Mouse (Mus musculus): Measurements from ENCODE around the gene Inf2. TPM values are rescaled to one million over a fixed set of nuclear protein-coding genes. Genes with fewer than 3 reads are reported as not detected.

Gene Inf2
- total and polyA plus RNA-seq, 3 experiments: 26.1 to 122 (median 55.7) TPM

DNA sequence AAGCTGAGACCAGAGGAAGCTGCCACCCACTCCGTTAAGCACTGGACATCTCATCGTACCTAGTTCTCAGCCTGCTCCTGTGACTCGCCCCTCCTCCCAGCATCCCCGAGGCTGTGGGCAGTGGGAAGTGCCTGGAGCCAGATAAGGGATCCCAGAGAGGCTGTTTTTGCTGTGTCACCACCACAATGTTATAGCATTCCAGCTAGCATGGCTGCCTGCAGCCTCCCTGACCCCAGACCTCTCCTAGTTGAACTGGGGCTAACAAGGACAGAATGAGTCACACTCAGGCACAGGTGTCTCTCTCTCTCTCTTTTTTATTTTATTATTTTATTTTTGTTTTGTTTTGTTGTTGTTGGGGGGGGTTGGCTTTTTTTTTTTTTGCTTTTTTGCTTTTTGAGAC, 10.6 kb downstream of the Inf2 start (continued):
- TF ChIP-seq TBP (IDR thresholded peaks at IDR 0.05; ENCODE audit: low read depth, low read length) (peak; percentile 77; the same call in 1 of the 2 replicates), KAT2A (conservative IDR thresholded peaks at IDR 0.05; ENCODE audit: low read depth, low read length) (no peak; the same call in 1 of the 2 replicates), USF2 (IDR thresholded peaks at IDR 0.05; ENCODE audit: borderline replicate concordance in 1 of 2, insufficient read depth in 1 of 2, low read depth in 1 of 2, low read length in 2 of 2) (no peak), MXI1 (IDR thresholded peaks at IDR 0.05; ENCODE audit: low read depth, low read length) (peak; percentile 85), POLR2AphosphoS2 (IDR thresholded peaks at IDR 0.05; ENCODE audit: low read length) (no peak; the same call in none of the 2 replicates), E2F4 (IDR thresholded peaks at IDR 0.05; ENCODE audit: borderline replicate concordance, low read depth, low read length) (0 out of 2 replicates have a peak, but pooled peaks have one; percentile 49), ZC3H11A (IDR thresholded peaks at IDR 0.05; ENCODE audit: low read depth, low read length) (no peak; the same call in 1 of the 2 replicates), ETS1 (IDR thresholded peaks at IDR 0.05; ENCODE audit: low read depth, low read length) (peak; percentile 98), POLR2AphosphoS5 (IDR thresholded peaks at IDR 0.05; ENCODE audit: borderline replicate concordance, low read depth, low read length) (no peak), ZKSCAN1 (IDR thresholded peaks at IDR 0.05; ENCODE audit: low read depth, low read length) (peak; percentile 63; the same call in 1 of the 2 replicates), ELF1 (IDR thresholded peaks at IDR 0.05; ENCODE audit: low read depth, low read length) (peak; percentile 70; the same call in 1 of the 2 replicates), CTCF (IDR thresholded peaks at IDR 0.05 in 2 of 3, conservative IDR thresholded peaks at IDR 0.05 in 1 of 3; ENCODE audit: control insufficient read depth in 1 of 3, insufficient read depth in 1 of 3, low read depth in 2 of 3, low read length in 3 of 3, poor library complexity in 1 of 3, severe bottlenecking in 1 of 3) (no peak), GABPA (IDR thresholded peaks at IDR 0.05; ENCODE audit: low read depth, low read length) (peak; percentile 100), EP300 (IDR thresholded peaks at IDR 0.05; ENCODE audit: low read depth in 1 of 2, low read length in 2 of 2) (peak; percentile 99 to 100), HCFC1 (IDR thresholded peaks at IDR 0.05; ENCODE audit: low read depth, low read length) (peak; percentile 71), ZNF384 (IDR thresholded peaks at IDR 0.05; ENCODE audit: low read depth, low read length) (peak; percentile 85), RCOR1 (IDR thresholded peaks at IDR 0.05; ENCODE audit: low read depth, low read length) (peak; percentile 99), MAX (IDR thresholded peaks at IDR 0.05; ENCODE audit: low read length) (peak; percentile 72), RAD21 (IDR thresholded peaks at IDR 0.05; ENCODE audit: low read depth, low read length) (no peak), USF1 (IDR thresholded peaks at IDR 0.05; ENCODE audit: low read depth, low read length) (peak; percentile 35), ZMIZ1 (IDR thresholded peaks at IDR 0.05; ENCODE audit: low read depth, low read length) (peak; percentile 84; the same call in 1 of the 2 replicates)

DNA sequence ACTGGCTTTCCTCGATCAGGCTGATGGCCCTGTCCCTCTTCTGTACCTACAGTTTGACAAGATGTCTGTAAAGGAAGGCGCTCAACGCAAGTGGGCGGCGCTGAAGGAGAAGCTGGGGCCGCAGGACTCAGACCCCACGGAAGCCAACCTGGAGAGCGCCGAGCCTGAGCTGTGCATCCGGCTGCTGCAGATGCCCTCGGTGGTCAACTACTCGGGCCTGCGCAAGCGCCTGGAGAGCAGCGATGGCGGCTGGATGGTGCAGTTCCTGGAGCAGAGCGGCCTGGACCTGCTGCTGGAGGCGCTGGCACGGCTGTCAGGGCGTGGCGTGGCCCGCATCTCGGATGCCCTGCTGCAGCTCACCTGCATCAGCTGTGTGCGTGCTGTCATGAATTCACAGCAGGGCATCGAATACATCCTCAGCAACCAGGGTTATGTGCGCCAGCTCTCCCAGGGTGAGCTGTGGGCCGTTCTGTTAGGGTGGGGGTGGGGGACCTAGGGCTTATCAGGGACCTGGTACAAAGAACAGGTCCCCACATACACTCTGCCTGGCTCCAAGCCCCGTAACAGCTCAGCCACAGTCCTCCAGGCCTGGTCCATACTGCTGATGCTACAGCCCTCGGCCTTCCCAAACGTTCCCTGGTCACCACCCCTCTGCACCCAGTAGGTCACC, 11.5 kb downstream of the Inf2 start:
- peak; percentile 54 for DNase-seq (ENCODE audit: low read depth, low spot score)
- H3K27me3 ChIP-seq (ENCODE audit: control insufficient read depth in 1 of 2, insufficient read depth in 2 of 2, low read length in 2 of 2): no peaks in the 10 kb centered on the region
- peaks cover 26 to 35% of the 10 kb centered on the region in 2 experiments for H3K4me1 ChIP-seq (ENCODE audit: control insufficient read depth in 1 of 2, insufficient read depth in 2 of 2, low read length in 2 of 2)
- peak overlapping the region; percentile 21 for H3K9ac ChIP-seq (ENCODE audit: control insufficient read depth, low read depth, low read length, poor library complexity, severe bottlenecking)
- no peaks in the 10 kb centered on the region for H3K9me3 ChIP-seq (replicated peaks; ENCODE audit: insufficient read depth, low read length)
- H3K27ac ChIP-seq (ENCODE audit: control insufficient read depth, low read depth, low read length): peak overlapping the region; percentile 67
- peaks cover 6 to 29% of the 10 kb centered on the region in 2 experiments; a peak in 3 of 4 replicates for H3K36me3 ChIP-seq (ENCODE audit: control insufficient read depth in 1 of 2, insufficient read depth in 2 of 2, low read length in 2 of 2)
- peaks cover 14% of the 10 kb centered on the region for H3K79me2 ChIP-seq (ENCODE audit: control insufficient read depth, insufficient read depth, low read length, poor library complexity)
- no peak overlapping the region for H3K4me3 ChIP-seq (ENCODE audit: control insufficient read depth in 1 of 2, insufficient read depth in 1 of 2, low read depth in 2 of 2, low read length in 2 of 2)
- TF ChIP-seq MAZ (IDR thresholded peaks at IDR 0.05; ENCODE audit: low read depth, low read length): 0 out of 2 replicates have a peak, but pooled peaks have one; percentile 64
- no peak for TF ChIP-seq POLR2AphosphoS2 (IDR thresholded peaks at IDR 0.05; ENCODE audit: low read length)
- TF ChIP-seq SMC3 (IDR thresholded peaks at IDR 0.05; ENCODE audit: low read depth, low read length): no peak; the same call in none of the 2 replicates
- no peak for TF ChIP-seq JUND (IDR thresholded peaks at IDR 0.05; ENCODE audit: low read depth, low read length)
- TF ChIP-seq GATA1 (IDR thresholded peaks at IDR 0.05; ENCODE audit: low read depth, low read length): peak; percentile 47; the same call in 1 of the 2 replicates
- no peak for TF ChIP-seq MAX (IDR thresholded peaks at IDR 0.05; ENCODE audit: low read length)
- TF ChIP-seq RAD21 (IDR thresholded peaks at IDR 0.05; ENCODE audit: low read depth, low read length): no peak
- TF ChIP-seq MYB (IDR thresholded peaks at IDR 0.05; ENCODE audit: low read depth, low read length): no peak
- TF ChIP-seq MAFK (IDR thresholded peaks at IDR 0.05; ENCODE audit: borderline replicate concordance, low read depth, low read length): no peak
- TF ChIP-seq POLR2AphosphoS5 (IDR thresholded peaks at IDR 0.05; ENCODE audit: borderline replicate concordance, low read depth, low read length): no peak
- no peak for TF ChIP-seq MYC (IDR thresholded peaks at IDR 0.05; ENCODE audit: low read depth, low read length)
- no peak for TF ChIP-seq UBTF (IDR thresholded peaks at IDR 0.05; ENCODE audit: borderline replicate concordance, insufficient read depth, low read depth, low read length)
- TF ChIP-seq ELF1 (IDR thresholded peaks at IDR 0.05; ENCODE audit: low read depth, low read length): no peak
- TF ChIP-seq EP300 (IDR thresholded peaks at IDR 0.05; ENCODE audit: low read depth in 1 of 2, low read length in 2 of 2): peak; percentile 30 to 56; a peak in 3 of 4 replicates
- no peak for TF ChIP-seq TAL1 (IDR thresholded peaks at IDR 0.05; ENCODE audit: low read length)
- no peak for TF ChIP-seq BHLHE40 (IDR thresholded peaks at IDR 0.05; ENCODE audit: borderline replicate concordance, low read depth, low read length)
- TF ChIP-seq MXI1 (IDR thresholded peaks at IDR 0.05; ENCODE audit: low read depth, low read length): peak; percentile 32; the same call in 1 of the 2 replicates
- no peak for TF ChIP-seq ZC3H11A (IDR thresholded peaks at IDR 0.05; ENCODE audit: low read depth, low read length)
- peak; percentile 28; the same call in 1 of the 2 replicates for TF ChIP-seq RCOR1 (IDR thresholded peaks at IDR 0.05; ENCODE audit: low read depth, low read length)
- peak; percentile 18; the same call in 1 of the 2 replicates for TF ChIP-seq CHD2 (IDR thresholded peaks at IDR 0.05; ENCODE audit: low read length)

All from MEL (cell line).